Mouse (Mus musculus) thymus, adult 2 months (tissue): ENCODE measurements around the gene Psmd1. TPM values are rescaled to one million over a fixed set of nuclear protein-coding genes. Genes with fewer than 3 reads are reported as not detected.

Experiments used
- DNase-seq: peaks from one replicate; pipeline ENCODE4 v3.0.0; 2021
- H3K27ac ChIP-seq: fragments of 200-500 bp; 2 replicates; pipeline ENCODE4 v1.5.1; 2012; ENCODE audit warnings: low read length, control low read depth; ENCODE audit not compliant: control insufficient read depth, insufficient read depth
- H3K27me3 ChIP-seq: fragments of 200-500 bp; 2 replicates; pipeline ENCODE4 v1.6.1; 2012; ENCODE audit warnings: mild to moderate bottlenecking, low read length, moderate library complexity, mixed read lengths; ENCODE audit not compliant: control insufficient read depth, insufficient read depth
- H3K36me3 ChIP-seq: fragments of 200-500 bp; 2 replicates; pipeline ENCODE4 v1.6.1; 2012; ENCODE audit warnings: mild to moderate bottlenecking, low read length, moderate library complexity; ENCODE audit not compliant: control insufficient read depth, insufficient read depth
- H3K4me1 ChIP-seq: fragments of 200-500 bp; replicated peaks from 2 replicates; pipeline ENCODE4 v1.6.1; 2012; ENCODE audit warnings: low read length; ENCODE audit not compliant: control insufficient read depth, insufficient read depth
- H3K4me3 ChIP-seq: fragments of 200-500 bp; 2 replicates; pipeline ENCODE4 v1.5.1; 2012; ENCODE audit warnings: mild to moderate bottlenecking, low read length, control low read depth, moderate library complexity; ENCODE audit not compliant: control insufficient read depth, insufficient read depth
- CTCF ChIP-seq: fragments of 200-500 bp; IDR thresholded peaks from 2 replicates; pipeline ENCODE4 v1.5.1; 2012; ENCODE audit warnings: mild to moderate bottlenecking, control low read depth, low read length, moderate library complexity, borderline replicate concordance; ENCODE audit not compliant: control insufficient read depth, poor library complexity, insufficient read depth; ENCODE audit errors: extremely low read depth
- POLR2A ChIP-seq: fragments of 200-500 bp; IDR thresholded peaks from 2 replicates; pipeline ENCODE4 v1.6.1; 2012; ENCODE audit warnings: mild to moderate bottlenecking, low read length, control low read depth, moderate library complexity; ENCODE audit not compliant: control insufficient read depth, poor library complexity, insufficient read depth; ENCODE audit errors: extremely low read depth
- WGBS: fragments of 180-500 bp; shearing (Covaris S2); methylation state at CpG from one replicate; pipeline ENCODE4 v1.1.7; 2018; 5-methylcytosine and 5-hydroxymethylcytosine counted together
- polyA plus RNA-seq: library from polyadenylated mRNA; depleted of rRNA; stranded (reverse); fragments of >200 nt; gene quantifications from 2 replicates; pipeline ENCODE4 v1.2.3, GENCODE M21; 2012

Gene Psmd1
- polyA plus RNA-seq, 1 experiment, result 61.2 TPM

GRCm38 (mm10) chr1:86048231-86048630 is 16.0 kb upstream of the Psmd1 start:
- Histone ChIP-seq H3K27me3 (peaks cover 10% of the 10 kb centered on the region), H3K27ac (no peak overlapping the region), H3K4me3 (no peak overlapping the region), H3K4me1 (peaks cover 24% of the 10 kb centered on the region), H3K36me3 (no peaks in the 10 kb centered on the region)
- 11% methylated on average over 4 of the region's 4 CpGs for WGBS
- DNase-seq, result no peak
- no peak for TF ChIP-seq CTCF
- TF ChIP-seq POLR2A, result no peak

GRCm38 (mm10) chr1:86048744-86049143 is 15.4 kb upstream of the Psmd1 start:
- TF ChIP-seq CTCF, result no peak
- TF ChIP-seq POLR2A, result no peak
- H3K4me3 ChIP-seq, result no peak overlapping the region
- H3K4me1 ChIP-seq, result peaks cover 24% of the 10 kb centered on the region
- DNase-seq, result no peak
- H3K36me3 ChIP-seq, result no peaks in the 10 kb centered on the region
- H3K27me3 ChIP-seq, result peaks cover 10% of the 10 kb centered on the region
- H3K27ac ChIP-seq, result no peak overlapping the region
- 88% methylated on average over 3 of the region's 3 CpGs for WGBS

GRCm38 (mm10) chr1:86053198-86053921 is 10.8 kb upstream of the Psmd1 start:
- WGBS, result 93% methylated on average over 12 of the region's 12 CpGs
- Histone ChIP-seq H3K27me3 (no peaks in the 10 kb centered on the region), H3K4me1 (peaks cover 13% of the 10 kb centered on the region), H3K27ac (no peak overlapping the region), H3K36me3 (no peaks in the 10 kb centered on the region), H3K4me3 (no peak overlapping the region)
- no peak for DNase-seq
- no peak for TF ChIP-seq CTCF
- TF ChIP-seq POLR2A, result no peak

GRCm38 (mm10) chr1:86054943-86055342 is 9.2 kb upstream of the Psmd1 start:
- no peak for DNase-seq
- TF ChIP-seq CTCF (no peak), POLR2A (no peak)
- peaks cover 9% of the 10 kb centered on the region for H3K4me1 ChIP-seq
- no peak overlapping the region for H3K27ac ChIP-seq
- 6% methylated on average over 3 of the region's 3 CpGs for WGBS
- no peaks in the 10 kb centered on the region for H3K27me3 ChIP-seq
- no peak overlapping the region for H3K4me3 ChIP-seq
- no peaks in the 10 kb centered on the region for H3K36me3 ChIP-seq

GRCm38 (mm10) chr1:86056284-86056683 is 7.9 kb upstream of the Psmd1 start:
- no peaks in the 10 kb centered on the region for H3K27me3 ChIP-seq
- no peak overlapping the region for H3K27ac ChIP-seq
- DNase-seq, result no peak
- H3K4me3 ChIP-seq, result no peak overlapping the region
- H3K36me3 ChIP-seq, result no peaks in the 10 kb centered on the region
- H3K4me1 ChIP-seq, result peaks cover 9% of the 10 kb centered on the region
- over 99% methylated on average over 4 of the region's 4 CpGs for WGBS
- TF ChIP-seq CTCF, result no peak

GRCm38 (mm10) chr1:86058856-86059769 is 5.1 kb upstream of the Psmd1 start:
- no peaks in the 10 kb centered on the region for H3K27me3 ChIP-seq
- peak overlapping the region; percentile 32 for H3K4me3 ChIP-seq
- DNase-seq, result peak; percentile 91
- 15% methylated on average over 21 of the region's 21 CpGs for WGBS
- H3K36me3 ChIP-seq, result no peaks in the 10 kb centered on the region
- peak; percentile 96 for TF ChIP-seq CTCF
- TF ChIP-seq POLR2A, result no peak
- H3K27ac ChIP-seq, result no peak overlapping the region
- peaks cover 9% of the 10 kb centered on the region for H3K4me1 ChIP-seq
